Mouse (Mus musculus) ovary, postnatal 14 days (tissue): ENCODE measurements around the gene Clpx.
A peak's percentile ranks its signal among the peaks of the same experiment; 100 is the strongest.
"Not testable (repeated sequence)": the region's sequence is repeated elsewhere in the genome, so short reads cannot be mapped to it uniquely, and the experiment has no call there.

Source experiments
- DNase-seq: peaks from one replicate; pipeline ENCODE4 v3.0.0; 2022; ENCODE audit warnings: low spot score

The Clpx gene

DNA sequence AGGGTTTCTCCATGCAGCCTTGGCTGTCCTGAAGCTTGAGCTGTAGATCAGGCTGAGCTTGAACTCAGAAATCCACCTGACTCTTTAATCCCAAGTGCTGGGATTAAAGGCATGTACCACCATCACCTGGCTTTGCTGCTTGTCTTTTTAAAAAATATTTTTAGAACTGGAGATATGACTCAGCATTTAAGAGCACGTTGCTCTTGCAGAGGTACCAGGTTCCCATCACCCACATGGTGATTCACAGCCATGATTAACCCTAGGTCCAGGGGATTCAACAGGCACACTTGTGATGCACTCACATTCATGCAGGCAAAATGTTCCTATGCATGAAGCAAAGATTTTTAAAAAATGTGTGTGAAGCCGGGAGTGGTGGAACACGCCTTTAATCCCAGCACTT is 1.6 kb upstream of the Clpx start:
- DNase-seq: no peak

DNA sequence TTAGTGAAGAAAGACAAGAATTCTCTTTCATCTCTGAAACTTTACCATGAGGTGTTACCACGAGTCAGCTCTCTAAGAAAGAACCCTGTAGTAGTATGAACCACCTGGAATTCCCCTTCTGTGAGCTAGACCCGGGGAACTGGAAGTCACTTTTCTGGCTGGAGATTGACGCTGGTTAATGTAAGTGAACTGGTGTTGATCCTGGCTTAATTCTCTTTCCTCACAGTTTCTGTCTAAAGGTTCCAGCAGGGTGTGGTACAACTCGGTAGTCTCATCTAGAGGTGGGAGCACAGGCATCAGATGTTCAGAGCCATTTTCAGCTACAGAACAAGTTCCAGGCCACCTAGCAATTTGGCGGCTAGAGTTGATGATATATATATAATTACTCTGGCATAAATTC is 941 bp upstream of the Clpx start:
- no peak for DNase-seq

DNA sequence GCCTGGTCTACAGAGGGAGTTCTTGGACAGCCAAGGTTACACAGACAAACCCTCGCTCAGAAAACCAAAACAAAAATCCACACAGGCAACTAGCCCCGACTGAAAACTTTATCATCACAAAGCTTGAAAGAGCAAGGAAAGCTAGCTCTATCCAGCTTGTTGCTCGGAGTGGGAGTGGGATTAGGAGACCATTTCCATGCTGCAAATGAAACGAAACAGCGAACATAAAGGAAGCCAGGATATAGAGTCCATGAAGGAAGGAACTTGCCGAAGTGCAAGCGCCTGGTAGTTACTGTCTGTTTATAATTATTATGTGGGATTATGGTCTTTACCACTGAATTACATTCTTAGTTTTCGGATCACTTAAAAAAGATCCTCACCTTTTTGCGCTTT is 484 bp upstream of the Clpx start:
- DNase-seq: no peak

DNA sequence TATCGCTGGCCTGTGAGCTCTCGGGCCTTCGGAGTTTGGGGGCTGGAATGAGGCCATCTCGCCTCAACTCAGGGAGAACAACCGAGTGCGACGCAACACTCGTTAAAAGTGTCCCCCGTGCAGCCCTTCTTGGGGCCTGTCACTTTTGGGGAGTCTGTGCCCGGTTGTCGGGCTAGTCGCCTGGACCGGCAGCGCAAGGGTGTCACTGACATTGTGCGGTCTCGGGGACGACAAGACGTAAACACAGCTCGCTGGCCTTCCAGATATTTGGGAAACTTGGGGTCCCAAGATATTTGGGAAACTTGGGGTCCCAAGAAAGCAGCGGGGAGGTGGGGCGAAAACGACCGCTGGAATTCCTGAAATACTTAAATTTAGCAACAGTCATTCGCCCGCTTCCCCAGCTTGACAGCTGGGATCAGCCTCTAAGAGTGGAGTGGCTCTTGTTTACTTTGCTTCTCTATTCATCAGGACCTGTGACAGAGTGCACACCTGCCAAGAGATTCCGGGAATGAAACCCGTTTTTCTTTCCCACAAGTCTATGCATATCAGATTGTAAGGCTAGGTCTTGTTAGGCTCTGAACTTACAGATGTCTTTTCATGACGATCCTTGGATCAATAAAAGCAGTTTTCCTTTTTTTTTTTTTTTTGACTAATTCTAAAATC is 787 bp downstream of the Clpx start:
- DNase-seq: no peak

DNA sequence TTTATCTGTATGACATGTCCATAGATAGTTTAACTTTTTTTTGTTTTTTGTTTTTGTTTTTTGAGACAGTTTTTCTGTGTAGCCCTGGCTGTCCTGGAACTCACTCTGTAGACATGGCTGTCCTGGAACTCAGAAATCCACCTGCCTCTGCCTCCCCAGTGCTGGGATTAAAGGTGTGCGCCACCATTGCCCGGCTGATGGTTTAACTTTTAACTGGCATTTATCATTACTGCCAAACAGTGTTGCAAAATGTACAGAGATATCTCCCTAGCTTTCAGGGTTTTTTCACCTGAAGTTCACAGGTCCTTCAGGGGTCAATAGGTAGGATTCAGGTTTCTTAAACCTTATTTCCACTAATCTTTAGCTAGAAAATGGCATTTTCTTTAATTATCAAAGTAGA is 3.0 kb downstream of the Clpx start:
- DNase-seq: no peak

DNA sequence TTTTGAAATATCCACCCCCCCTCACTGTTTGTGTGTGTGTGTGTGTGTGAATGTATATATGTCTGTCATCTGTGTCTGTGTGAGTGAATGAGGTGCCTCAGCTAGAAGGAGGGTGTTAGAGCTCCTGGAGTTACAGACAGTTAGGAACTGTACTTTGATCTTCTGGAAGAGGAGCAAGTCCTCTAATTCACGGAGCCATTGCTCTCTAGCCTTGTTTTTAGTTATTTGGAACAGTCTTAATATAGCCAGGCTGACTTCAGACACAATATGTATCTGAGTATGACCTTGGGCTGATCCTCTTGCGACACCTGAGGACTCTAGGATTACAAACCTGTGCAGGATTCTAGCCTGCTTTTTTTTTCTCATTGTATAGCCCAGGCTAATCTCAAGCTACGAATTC is 4.7 kb downstream of the Clpx start:
- no peak for DNase-seq

DNA sequence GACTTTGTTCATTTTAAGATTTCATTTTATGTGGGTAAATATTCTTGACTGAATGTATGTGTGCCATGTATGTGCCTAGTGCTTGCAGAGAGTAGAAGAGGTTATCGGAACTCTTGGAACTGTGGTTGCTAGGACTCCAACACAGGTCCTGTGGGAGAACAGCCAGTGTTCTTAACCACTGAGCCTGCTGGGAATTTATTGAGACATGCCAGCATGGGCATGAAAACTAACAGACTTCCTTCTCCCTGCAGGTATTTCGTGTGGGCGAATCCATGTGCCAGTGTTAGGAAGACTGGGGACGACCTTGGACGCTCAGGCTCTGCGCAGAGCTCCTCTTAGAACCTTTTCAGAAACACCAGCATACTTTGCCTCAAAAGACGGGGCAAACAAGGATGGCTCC is 5.6 kb downstream of the Clpx start:
- no peak for DNase-seq

DNA sequence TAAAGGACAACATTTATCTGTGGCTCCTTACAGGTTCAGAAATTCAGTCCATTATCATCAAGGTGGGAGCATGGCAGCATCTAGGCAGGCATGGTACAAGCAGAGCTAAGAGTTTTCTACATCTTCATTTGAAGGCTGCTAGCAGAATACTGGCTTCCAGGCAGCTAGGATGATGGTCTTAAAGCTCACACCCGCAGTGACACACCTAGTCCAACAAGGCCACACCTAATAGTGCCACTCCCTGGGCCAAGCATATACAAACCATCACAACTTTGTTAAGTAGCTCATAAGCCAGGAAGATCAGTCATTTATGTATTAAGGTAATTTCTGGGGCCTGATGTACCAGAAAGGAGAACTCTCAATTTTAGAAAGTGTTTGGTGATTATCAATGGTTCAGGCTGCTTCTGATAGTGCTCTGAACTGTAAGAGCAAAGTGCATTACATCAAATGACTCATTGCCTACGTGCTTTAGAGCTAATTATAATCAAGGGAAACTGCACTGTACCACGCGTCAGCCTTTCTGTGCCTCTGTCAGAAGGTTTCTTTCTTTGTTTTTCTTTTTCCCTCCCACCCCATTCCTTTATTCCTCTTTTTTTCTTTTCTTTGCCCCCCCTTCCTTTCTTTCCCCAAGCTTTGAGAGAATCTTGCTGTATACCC is 8.4 kb downstream of the Clpx start:
- no peak for DNase-seq

DNA sequence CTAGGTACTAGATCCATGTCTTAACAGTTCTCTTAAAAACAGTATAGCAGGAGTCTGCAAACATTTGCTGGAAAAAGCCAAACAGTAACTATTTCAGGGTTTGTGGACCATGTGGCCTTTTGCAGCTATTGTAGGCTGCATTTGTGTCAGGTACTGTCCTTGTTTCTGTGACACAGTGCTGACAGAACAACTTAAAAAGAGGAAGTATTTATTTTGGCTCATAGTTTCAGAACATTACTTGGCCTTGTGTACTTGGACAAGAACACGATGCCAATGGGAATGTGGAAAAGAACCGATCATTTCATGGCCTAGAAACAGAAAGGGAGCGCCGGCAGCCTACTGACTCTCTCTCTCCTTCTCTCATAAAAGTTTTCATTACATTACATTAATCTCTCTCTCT is 9.5 kb downstream of the Clpx start:
- no peak for DNase-seq

DNA sequence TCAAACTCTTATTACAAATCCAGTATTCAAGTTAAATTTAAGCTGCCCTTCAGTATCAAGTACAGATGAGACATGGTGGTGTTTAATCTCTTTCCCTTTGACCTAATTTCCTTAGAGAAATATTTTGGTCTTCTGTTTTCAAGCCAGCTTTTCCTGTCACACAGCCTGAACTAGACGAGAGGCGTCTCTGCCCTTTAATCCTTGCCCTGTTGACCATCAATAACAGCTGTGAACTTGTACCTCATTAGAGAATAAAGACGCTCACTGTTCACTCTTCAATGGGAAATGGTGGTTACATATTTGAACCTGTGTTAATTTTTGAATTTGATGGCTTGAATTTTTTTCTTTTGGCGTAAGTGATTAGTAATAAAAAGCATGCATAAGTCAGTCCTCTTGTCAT is 10.2 kb downstream of the Clpx start:
- no peak for DNase-seq

DNA sequence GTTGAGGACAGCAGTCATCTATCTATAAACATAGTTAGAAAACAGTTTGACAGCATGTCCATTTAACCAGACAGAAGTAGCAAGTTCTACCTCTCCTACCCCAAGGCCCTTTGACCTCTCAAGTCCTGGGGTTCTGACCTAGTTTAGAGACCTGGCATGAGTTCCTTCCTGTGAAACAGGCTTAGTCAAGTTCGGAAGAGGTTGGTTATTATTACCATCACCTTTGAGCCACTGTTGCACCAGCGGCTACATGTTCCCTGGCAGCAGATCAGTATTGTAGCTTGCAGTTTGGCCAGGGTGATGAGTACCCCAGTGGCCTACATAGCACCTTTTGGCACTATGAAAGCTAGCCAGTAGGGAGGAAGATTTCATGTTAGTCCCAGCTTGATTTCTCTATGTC is 12.6 kb downstream of the Clpx start:
- DNase-seq: no peak

DNA sequence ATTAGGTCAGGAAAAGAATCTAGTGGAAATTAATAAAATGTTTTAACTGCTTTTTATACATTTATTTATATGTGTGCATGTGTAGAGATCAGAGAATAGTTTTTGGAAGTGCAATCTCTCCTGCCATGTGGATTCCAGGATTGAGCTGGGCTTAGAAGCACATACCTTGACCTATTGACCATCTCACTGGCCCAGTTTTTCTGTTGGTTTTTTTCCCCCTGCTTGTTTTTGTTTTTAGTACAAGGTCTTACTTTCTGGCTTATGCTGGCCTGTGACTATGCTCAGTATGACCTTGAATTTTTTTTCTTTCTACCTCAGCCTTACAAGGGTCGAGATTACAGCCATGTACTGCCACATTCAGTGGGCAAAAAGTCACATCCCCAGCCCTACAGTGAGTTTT is 14.0 kb downstream of the Clpx start:
- DNase-seq: no peak

DNA sequence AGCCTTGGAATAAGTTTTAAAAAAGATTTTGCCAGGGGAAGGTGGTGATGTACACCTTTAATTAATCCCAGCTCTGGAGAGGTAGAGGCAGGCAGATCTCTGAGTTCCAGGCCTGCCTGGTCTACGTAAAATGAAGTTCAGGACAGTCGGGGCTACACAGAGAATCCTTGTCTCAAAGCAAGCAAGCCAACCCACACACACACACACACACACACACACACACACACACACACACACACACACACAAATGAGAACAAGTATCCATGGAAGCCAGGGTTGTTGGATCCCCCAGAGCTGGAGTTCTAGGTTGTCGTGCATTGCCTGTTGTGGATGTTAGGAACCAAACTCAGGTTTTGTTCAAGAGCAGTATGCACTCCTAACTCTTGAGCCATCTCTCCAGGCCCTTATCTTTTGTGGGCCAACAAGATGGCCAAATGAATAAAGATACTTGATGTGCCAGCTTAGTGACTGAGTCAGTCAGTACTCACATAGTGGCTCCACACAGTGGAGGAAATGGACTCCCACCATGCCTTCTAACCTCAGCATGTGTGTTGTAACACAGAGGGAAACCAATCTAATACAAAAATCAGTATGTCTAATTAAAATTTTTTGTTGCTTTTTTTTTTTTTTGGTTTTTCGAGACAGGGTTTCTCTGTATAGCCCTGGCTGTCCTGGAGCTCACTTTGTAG is 18.8 kb downstream of the Clpx start:
- no peak for DNase-seq

DNA sequence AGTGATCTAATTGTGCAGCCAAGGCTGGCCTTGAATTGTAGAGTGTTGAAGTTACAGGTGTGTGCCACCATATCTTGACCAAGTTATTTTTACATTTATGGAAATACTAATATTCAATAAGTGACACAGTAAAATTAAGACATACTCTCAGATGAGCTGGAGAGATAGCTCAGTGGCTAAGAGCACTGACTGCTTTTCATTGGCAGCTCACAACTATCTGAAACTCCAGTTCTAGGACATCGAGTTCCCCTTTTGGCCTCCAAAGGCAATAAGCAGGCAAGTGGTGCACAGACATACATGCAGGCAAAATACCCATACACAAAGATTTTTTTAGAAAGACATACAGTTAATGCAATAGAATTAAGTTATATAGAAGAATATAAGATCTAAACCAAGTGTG is 19.8 kb downstream of the Clpx start:
- DNase-seq: no peak

DNA sequence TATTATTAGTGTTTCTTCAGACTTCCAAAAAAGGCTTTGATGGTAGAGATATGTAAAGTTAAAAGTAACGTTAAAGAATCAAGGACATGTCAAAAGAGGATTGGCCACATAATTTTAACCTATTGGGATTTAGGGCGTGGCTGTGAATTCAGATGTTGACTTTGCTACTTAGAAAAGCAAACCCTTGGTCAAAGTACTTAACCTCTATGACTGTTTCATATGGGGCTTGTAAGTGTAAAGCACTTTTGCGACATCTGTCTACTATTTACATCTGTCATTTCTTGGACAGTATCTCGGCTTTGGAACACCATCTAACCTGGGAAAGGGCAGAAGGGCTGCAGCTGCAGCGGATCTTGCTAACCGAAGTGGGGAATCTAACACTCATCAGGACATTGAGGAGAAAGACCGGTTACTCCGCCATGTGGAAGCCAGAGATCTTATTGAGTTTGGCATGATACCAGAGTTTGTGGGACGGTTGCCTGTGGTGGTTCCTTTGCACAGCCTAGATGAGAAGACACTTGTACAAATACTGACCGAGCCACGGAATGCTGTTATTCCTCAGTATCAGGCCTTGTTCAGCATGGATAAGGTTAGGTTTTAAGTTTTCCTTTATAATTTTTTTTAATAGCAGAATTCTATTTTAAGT is 28.3 kb downstream of the Clpx start:
- DNase-seq: no peak

DNA sequence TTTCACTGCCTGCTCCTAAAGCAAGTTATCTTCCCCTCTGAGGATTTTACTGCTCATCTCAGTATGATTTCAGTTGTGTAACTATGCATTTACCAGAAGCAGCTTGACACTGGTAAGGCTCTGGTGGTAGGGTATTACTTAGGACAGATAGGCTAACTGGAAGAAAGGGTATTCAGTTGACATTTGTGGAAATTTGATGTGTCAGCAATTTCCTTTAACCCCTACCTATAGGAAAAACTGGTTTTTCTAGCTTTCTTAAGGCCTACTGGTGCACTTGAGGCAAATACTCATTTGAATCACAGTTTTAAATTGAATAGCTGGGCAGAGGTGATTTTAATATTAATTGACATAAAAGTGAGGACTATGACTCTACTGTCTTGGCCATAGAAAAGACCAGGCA is 31.9 kb downstream of the Clpx start:
- DNase-seq: no peak

DNA sequence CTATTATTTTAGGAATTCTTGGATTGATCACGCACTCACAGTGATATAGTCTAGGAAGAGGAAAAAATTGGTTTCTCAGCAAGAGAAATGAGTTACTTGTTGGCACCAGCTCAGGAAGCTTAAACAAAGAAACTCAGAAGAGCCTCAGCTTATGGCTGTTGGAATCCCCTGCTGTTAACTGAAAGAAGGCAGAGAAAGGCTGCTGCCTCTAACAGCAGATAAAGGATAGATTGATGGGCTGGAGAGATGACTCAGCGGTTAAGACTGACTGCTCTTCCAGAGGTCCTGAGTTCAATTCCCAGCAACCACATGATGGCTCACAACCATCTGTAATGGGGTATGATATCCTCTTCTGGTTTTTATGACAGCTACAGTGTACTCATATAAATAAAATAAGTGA is 33.3 kb downstream of the Clpx start:
- no peak for DNase-seq

DNA sequence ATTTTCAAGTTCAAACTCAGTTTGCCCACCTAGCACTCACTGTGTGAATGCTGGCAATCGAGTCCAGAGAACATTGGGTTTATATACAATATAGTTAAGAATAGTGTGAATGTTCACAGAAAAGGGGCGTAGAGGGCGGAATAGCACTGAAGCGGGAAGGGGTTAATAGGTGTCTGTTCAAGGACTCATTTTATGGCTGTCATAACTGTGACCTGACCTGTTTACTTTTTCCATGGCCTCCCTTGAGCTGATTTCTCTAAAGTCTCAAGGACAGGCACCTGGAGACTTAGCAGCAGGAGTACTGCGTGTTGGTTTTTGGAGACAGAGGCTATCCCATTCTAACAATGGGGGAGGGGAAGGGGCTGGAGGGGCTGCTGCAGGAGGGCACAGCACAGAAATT is 39.9 kb downstream of the Clpx start:
- no peak for DNase-seq

DNA sequence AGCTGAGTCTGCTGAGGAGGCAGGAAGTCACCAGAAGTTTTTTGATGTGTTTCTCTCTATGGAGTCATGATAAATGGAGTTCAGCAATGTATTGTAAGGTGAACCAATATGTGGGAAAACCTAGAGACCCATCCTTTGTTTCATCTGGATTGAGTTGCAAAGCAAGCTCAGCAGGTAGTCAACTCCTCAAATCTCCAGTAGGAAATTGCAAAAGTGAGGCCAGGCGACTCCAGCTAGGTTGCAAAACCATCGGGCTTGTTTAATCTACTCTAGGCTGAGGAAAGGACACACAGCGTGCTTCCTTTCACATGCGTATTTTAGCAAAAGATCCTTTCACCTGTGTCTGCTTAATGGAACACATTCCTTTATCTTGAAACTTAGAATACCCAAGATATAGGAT is 45.1 kb downstream of the Clpx start:
- DNase-seq: no peak

DNA sequence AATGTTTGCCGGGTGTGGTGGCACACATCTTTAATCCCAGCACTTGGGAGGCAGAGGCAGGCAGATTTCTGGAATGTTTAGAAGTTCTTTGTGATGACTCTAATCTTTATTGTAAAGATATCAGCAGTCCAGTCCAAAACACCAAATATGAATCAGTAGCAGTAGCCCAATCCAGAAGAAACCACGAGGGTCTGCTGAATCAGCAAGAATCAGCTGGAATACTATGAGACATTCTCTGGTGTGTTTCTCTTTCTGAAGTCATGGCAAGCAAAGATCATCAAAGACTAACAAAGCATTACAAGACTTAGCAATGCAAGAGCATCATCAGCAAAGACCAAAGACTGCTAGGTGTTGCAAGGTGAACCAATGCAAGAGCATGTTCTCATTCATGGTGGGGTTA is 46.4 kb downstream of the Clpx start:
- no peak for DNase-seq

DNA sequence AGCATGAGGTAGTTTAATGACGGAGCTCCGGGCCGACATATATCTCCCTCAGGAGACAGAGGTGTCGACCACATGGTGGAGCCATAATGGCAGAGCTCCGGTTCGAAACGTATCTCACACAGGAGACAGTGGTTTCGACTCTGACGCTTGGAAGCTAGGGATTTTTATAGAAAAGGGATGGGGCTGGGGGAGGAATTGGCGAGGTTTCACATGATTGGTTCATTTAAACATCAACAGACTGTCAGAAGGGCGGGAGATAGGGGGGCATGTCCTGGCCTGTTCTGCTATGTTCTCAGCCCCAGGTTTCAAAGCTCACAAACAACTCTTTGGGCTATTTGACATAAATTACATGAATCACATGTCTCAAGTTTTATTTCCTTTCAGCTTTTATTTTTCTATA is 51.4 kb downstream of the Clpx start:
- not testable (repeated sequence) for DNase-seq

DNA sequence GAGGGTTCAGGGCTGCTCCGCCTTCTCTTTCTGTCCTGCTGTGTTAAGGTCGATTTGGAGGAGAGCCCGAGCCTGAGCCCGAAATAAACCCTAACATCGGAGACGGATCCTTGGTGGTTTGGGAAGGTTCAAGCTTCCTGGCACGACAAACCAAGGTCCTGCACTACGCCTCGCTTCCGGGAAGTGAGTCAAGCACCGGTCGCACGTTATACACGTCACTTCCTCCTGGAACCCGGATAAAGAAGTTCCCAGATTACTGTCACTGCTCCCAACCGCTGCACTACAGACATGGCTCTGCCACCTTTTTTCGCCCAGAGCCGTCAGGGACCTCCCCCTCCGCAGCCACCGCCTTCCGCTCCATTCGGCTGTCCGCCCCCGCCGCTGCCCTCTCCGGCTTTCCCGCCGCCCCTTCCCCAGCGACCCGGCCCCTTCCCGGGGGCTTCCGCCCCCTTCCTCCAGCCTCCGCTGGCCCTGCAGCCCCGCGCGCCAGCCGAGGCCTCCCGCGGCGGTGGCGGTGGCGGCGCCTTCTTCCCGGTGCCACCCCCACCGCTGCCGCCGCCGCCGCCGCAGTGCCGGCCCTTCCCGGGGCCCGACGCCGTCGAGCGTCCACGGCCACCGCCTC is 51.9 kb downstream of the Clpx start, which contains the start of gene Pdcd7:
Pdcd7 (plus strand) TSS at position 251 of the 622 bp plus-strand sequence.
- DNase-seq: peak; percentile 96
